Mouse (Mus musculus) spleen, postnatal 14 days (tissue): ENCODE measurements around the gene Klhl5.

Source experiments
- DNase-seq, 2 experiments: peaks; one replicate each; pipeline ENCODE4 v3.0.0; 2021 to 2022; ENCODE audit warnings: low spot score in 2 of 2

Klhl5 gene

GRCm38 (mm10) chr5:65106876-65107772 is at the start of gene Klhl5:
Gene Klhl5 (plus strand): TSS chr5:65107539.
- peak; percentile 70 to 77 for DNase-seq

- DNase-seq: no peak
Measured at GRCm38 (mm10) chr5:65057596-65057995, 49.7 kb upstream of the Klhl5 start.

GRCm38 (mm10) chr5:65059806-65060205 is 47.5 kb upstream of the Klhl5 start:
- DNase-seq: no peak

- no peak for DNase-seq
Measured at GRCm38 (mm10) chr5:65062236-65062635, 45.1 kb upstream of the Klhl5 start.

GRCm38 (mm10) chr5:65063266-65063665 is 44.1 kb upstream of the Klhl5 start:
- DNase-seq: no peak

GRCm38 (mm10) chr5:65068166-65068565 is 39.2 kb upstream of the Klhl5 start:
- no peak for DNase-seq

- no peak for DNase-seq
Measured at GRCm38 (mm10) chr5:65069872-65070271, 37.5 kb upstream of the Klhl5 start.

- no peak for DNase-seq
Measured at GRCm38 (mm10) chr5:65071689-65072118, 35.6 kb upstream of the Klhl5 start.

GRCm38 (mm10) chr5:65073247-65073646 is 34.1 kb upstream of the Klhl5 start:
- no peak for DNase-seq

- no peak for DNase-seq
Measured at GRCm38 (mm10) chr5:65074693-65075092, 32.6 kb upstream of the Klhl5 start.

GRCm38 (mm10) chr5:65076087-65076486 is 31.3 kb upstream of the Klhl5 start:
- no peak for DNase-seq

GRCm38 (mm10) chr5:65076748-65077147 is 30.6 kb upstream of the Klhl5 start:
- DNase-seq: no peak

GRCm38 (mm10) chr5:65078081-65078480 is 29.3 kb upstream of the Klhl5 start:
- no peak for DNase-seq

- DNase-seq: no peak
Measured at GRCm38 (mm10) chr5:65079881-65080280, 27.5 kb upstream of the Klhl5 start.

GRCm38 (mm10) chr5:65081836-65082235 is 25.5 kb upstream of the Klhl5 start:
- DNase-seq: no peak

GRCm38 (mm10) chr5:65086522-65086921 is 20.8 kb upstream of the Klhl5 start:
- no peak for DNase-seq

GRCm38 (mm10) chr5:65089707-65090106 is 17.6 kb upstream of the Klhl5 start:
- no peak for DNase-seq

- no peak for DNase-seq
Measured at GRCm38 (mm10) chr5:65091184-65091858, 16.0 kb upstream of the Klhl5 start.

- no peak for DNase-seq
Measured at GRCm38 (mm10) chr5:65091921-65092320, 15.4 kb upstream of the Klhl5 start, which contains the start of gene Tmem156. Gene Tmem156 (minus strand): TSS chr5:65092132.

GRCm38 (mm10) chr5:65093769-65094168 is 13.6 kb upstream of the Klhl5 start:
- no peak for DNase-seq

GRCm38 (mm10) chr5:65094902-65095545 is 12.3 kb upstream of the Klhl5 start:
- DNase-seq: no peak

- DNase-seq: no peak
Measured at GRCm38 (mm10) chr5:65096082-65096481, 11.3 kb upstream of the Klhl5 start.
